ENCODE assay signal across 8 mouse cellular contexts in the genomic region with DNA sequence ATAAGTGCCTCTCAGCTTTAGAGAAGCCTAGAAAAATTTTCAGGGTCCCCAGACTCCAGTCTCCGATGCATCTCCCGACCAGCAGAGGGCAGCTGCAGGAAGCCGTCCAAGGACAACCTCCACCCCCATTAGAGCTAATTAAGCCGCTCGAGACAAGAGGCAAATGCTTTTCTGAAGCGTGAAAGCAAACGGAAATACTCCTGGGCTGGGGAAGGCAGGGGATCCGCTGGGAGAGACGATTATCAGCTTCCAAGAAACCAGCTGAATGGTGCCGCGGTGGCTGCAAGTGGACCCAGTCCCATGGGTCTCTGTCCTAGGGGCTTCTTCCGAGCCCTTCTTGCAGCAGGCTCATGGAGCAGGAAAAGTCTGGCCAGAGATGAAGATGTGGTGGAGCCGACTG.
DNase-seq lines count a peak whose midpoint lies in the region; ATAC-seq and TF ChIP-seq lines count a peak whose summit lies in the region.

No protein-coding gene starts in this region.

- H3K27ac ChIP-seq in forebrain, embryonic 10.5 days = peak overlapping the region; percentile 66
- no peak overlapping the region for H3K27ac ChIP-seq in heart, postnatal 0 days (ENCODE audit: low read depth)
- no peak overlapping the region for H3K27ac ChIP-seq in neural tube, embryonic 11.5 days (ENCODE audit: low read depth, low read length)

- H3K9me3 ChIP-seq in forebrain, embryonic 10.5 days = no peaks in the 10 kb centered on the region
- no peaks in the 10 kb centered on the region for H3K9me3 ChIP-seq in heart, postnatal 0 days (replicated peaks; ENCODE audit: control insufficient read depth, low read length)
- H3K9me3 ChIP-seq in neural tube, embryonic 11.5 days (ENCODE audit: control insufficient read depth, low read length) = no peaks in the 10 kb centered on the region

- H3K27me3 ChIP-seq in forebrain, embryonic 10.5 days (ENCODE audit: poor library complexity, severe bottlenecking) = no peaks in the 10 kb centered on the region
- H3K27me3 ChIP-seq in heart, postnatal 0 days (ENCODE audit: control insufficient read depth, insufficient read depth, low read length) = no peaks in the 10 kb centered on the region
- no peaks in the 10 kb centered on the region for H3K27me3 ChIP-seq in neural tube, embryonic 11.5 days (ENCODE audit: control insufficient read depth, insufficient read depth, low read length)

- 2% methylated on average over 13 of the region's 13 CpGs for WGBS in forebrain, embryonic 10.5 days
- 0% methylated on average over 13 of the region's 13 CpGs for WGBS in heart, postnatal 0 days
- WGBS in neural tube, embryonic 11.5 days = 2% methylated on average over 13 of the region's 13 CpGs

- no peak overlapping the region for H3K9ac ChIP-seq in heart, postnatal 0 days (replicated peaks; ENCODE audit: low read depth, low read length)
- peak overlapping the region; percentile 52 for H3K9ac ChIP-seq in neural tube, embryonic 11.5 days (ENCODE audit: low read length)

- H3K4me1 ChIP-seq in forebrain, embryonic 10.5 days = peaks cover 4% of the 10 kb centered on the region; the same call in 1 of the 2 replicates
- H3K4me1 ChIP-seq in heart, postnatal 0 days (ENCODE audit: control insufficient read depth, insufficient read depth) = no peaks in the 10 kb centered on the region
- no peaks in the 10 kb centered on the region for H3K4me1 ChIP-seq in neural tube, embryonic 11.5 days (ENCODE audit: control insufficient read depth, insufficient read depth, low read length)

- peak overlapping the region; percentile 50 for H3K4me2 ChIP-seq in heart, postnatal 0 days (ENCODE audit: low read depth, low read length)
- H3K4me2 ChIP-seq in neural tube, embryonic 11.5 days (ENCODE audit: low read depth) = peak overlapping the region; percentile 49

- TF ChIP-seq CTCF in heart, postnatal 0 days (IDR thresholded peaks at IDR 0.05; ENCODE audit: low read depth) = peak; percentile 65

- peak; percentile 9 for DNase-seq in thymus, postnatal 4 days
- no peak for DNase-seq in thymus, postnatal 14 days
- DNase-seq in forebrain, embryonic 10.5 days (ENCODE audit: extremely low spot score, low spot score) = peak; percentile 70
- DNase-seq in heart, postnatal 0 days (ENCODE audit: low spot score) = peak; percentile 28
- DNase-seq in kidney, postnatal 14 days = peak; percentile 68
- DNase-seq in liver = peak; percentile 44
- DNase-seq in neural tube, embryonic 11.5 days (ENCODE audit: low spot score) = peak; percentile 69
- peak; percentile 35 for DNase-seq in urinary bladder, postnatal 25 days (ENCODE audit: low spot score)

- H3K4me3 ChIP-seq in forebrain, embryonic 10.5 days = peak overlapping the region; percentile 46
- peak overlapping the region; percentile 21 for H3K4me3 ChIP-seq in heart, postnatal 0 days (ENCODE audit: low read depth, low read length)
- H3K4me3 ChIP-seq in neural tube, embryonic 11.5 days (ENCODE audit: low read depth, low read length) = peak overlapping the region; percentile 29

- H3K36me3 ChIP-seq in forebrain, embryonic 10.5 days (replicated peaks) = no peaks in the 10 kb centered on the region
- H3K36me3 ChIP-seq in heart, postnatal 0 days (replicated peaks; ENCODE audit: control insufficient read depth, insufficient read depth, low read length) = no peaks in the 10 kb centered on the region
- H3K36me3 ChIP-seq in neural tube, embryonic 11.5 days (ENCODE audit: control insufficient read depth, insufficient read depth, low read length) = no peaks in the 10 kb centered on the region

- no peak for TF ChIP-seq EP300 in heart, postnatal 0 days (IDR thresholded peaks at IDR 0.05; ENCODE audit: low read depth)

- ATAC-seq in heart, postnatal 0 days (ENCODE audit: insufficient read depth, low read depth) = 0 out of 2 replicates have a peak, but pooled peaks have one; percentile 24
- peak; percentile 85 for ATAC-seq in neural tube, embryonic 11.5 days (ENCODE audit: insufficient read depth, low FRiP score, low TSS enrichment)
